Mouse (Mus musculus) spleen, postnatal 36 days (tissue): ENCODE data around the gene Csf2rb.
A peak's percentile ranks its signal among the peaks of the same experiment; 100 is the strongest.

Experiments used
- DNase-seq, 2 experiments: peaks; one replicate each; pipeline ENCODE4 v3.0.0; 2022; ENCODE audit warnings: low spot score in 2 of 2, mixed read lengths in 1 of 2

Gene Csf2rb

GRCm38 (mm10) chr15:78378556-78378955 lies 53.0 kb downstream of the Csf2rb start:
- no peak for DNase-seq

- no peak for DNase-seq
Measured at GRCm38 (mm10) chr15:78380208-78380607, 54.7 kb downstream of the Csf2rb start.

- DNase-seq: no peak
Measured at GRCm38 (mm10) chr15:78380741-78381140, 55.2 kb downstream of the Csf2rb start.

GRCm38 (mm10) chr15:78382115-78382514 lies 56.6 kb downstream of the Csf2rb start:
- no peak for DNase-seq

GRCm38 (mm10) chr15:78383450-78384219 lies 58.1 kb downstream of the Csf2rb start:
- no peak for DNase-seq

GRCm38 (mm10) chr15:78384220-78385116 lies 58.9 kb downstream of the Csf2rb start:
- DNase-seq: no peak

- no peak for DNase-seq
Measured at GRCm38 (mm10) chr15:78385564-78385963, 60.0 kb downstream of the Csf2rb start.

- no peak for DNase-seq
Measured at GRCm38 (mm10) chr15:78390855-78391254, 65.3 kb downstream of the Csf2rb start.

GRCm38 (mm10) chr15:78395478-78395962 lies 70.0 kb downstream of the Csf2rb start, which contains the start of gene Tex33:
TSS of gene Tex33 (minus strand) at chr15:78395912.
- no peak for DNase-seq

GRCm38 (mm10) chr15:78401345-78401744 lies 75.8 kb downstream of the Csf2rb start:
- DNase-seq: no peak

GRCm38 (mm10) chr15:78401921-78402320 lies 76.4 kb downstream of the Csf2rb start:
- peak in 1 of 2 experiments; percentile 33 for DNase-seq

GRCm38 (mm10) chr15:78402423-78402822 lies 76.9 kb downstream of the Csf2rb start:
- no peak for DNase-seq

GRCm38 (mm10) chr15:78403301-78403741 lies 77.8 kb downstream of the Csf2rb start:
- DNase-seq: no peak
